Mouse (Mus musculus): ENCODE results near the gene Wdr17.

DNA sequence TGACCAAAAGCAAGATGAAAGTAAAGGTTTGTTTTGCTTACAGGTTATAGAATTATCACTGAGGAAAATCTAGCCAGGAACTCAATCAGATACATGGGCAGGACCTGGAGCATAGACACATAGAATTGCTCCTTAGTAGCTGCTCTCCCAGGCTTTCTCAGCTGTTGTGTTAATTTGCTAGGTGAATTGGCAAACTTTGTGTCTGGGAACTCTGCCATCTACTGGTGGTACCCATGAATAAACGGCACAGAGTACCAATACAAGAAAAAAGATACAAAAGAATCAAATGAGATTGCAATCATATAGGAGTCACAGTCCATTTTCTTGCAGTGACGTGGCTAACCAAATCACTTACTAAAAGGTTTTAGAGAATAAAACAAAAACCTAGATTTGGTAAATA, 181.2 kb downstream of the Wdr17 start:
- TF ChIP-seq RCOR1 (IDR thresholded peaks at IDR 0.05; ENCODE audit: low read depth, low read length) (no peak), KAT2A (conservative IDR thresholded peaks at IDR 0.05; ENCODE audit: low read depth, low read length) (no peak), GABPA (IDR thresholded peaks at IDR 0.05; ENCODE audit: low read depth, low read length) (no peak), BHLHE40 (IDR thresholded peaks at IDR 0.05; ENCODE audit: borderline replicate concordance, low read depth, low read length) (no peak), CHD2 (IDR thresholded peaks at IDR 0.05; ENCODE audit: low read length) (no peak), USF1 (IDR thresholded peaks at IDR 0.05; ENCODE audit: low read depth, low read length) (no peak), EP300 (IDR thresholded peaks at IDR 0.05; ENCODE audit: low read depth in 1 of 2, low read length in 2 of 2) (no peak), ZNF384 (IDR thresholded peaks at IDR 0.05; ENCODE audit: low read depth, low read length) (no peak)
